Mouse (Mus musculus) testis, adult 2 months (tissue): ENCODE data around the gene Hist1h2bb.

ENCODE experiments used
- CTCF ChIP-seq: fragments of 200-500 bp; IDR thresholded peaks from 2 replicates; pipeline ENCODE4 v1.5.1; 2012; ENCODE audit warnings: low read depth, mild to moderate bottlenecking, inconsistent platforms, low read length, moderate library complexity; ENCODE audit not compliant: control insufficient read depth, insufficient read depth, insufficient replicate concordance
- POLR2A ChIP-seq: fragments of 200-500 bp; IDR thresholded peaks from 2 replicates; pipeline ENCODE4 v1.6.1; 2012; ENCODE audit warnings: low read depth, mild to moderate bottlenecking, inconsistent platforms, low read length, moderate library complexity; ENCODE audit not compliant: control insufficient read depth

GRCm38 (mm10) chr13:23763586-23764323 is 17.2 kb downstream of the Hist1h2bb start, which contains the start of gene Hist1h1a:
- TF ChIP-seq POLR2A (peak; percentile 85), CTCF (no peak)
